Mouse (Mus musculus): ENCODE data around the gene Tmco1. TPM values are rescaled to one million over a fixed set of nuclear protein-coding genes. Genes with fewer than 3 reads are reported as not detected.
"Not testable (repeated sequence)": the region's sequence is repeated elsewhere in the genome, so short reads cannot be mapped to it uniquely, and the experiment has no call there.

Tmco1 gene
- polyA plus RNA-seq, 1 experiment from 2014 or later: 91.5 TPM

GRCm38 (mm10) chr1:167336398-167336797, 28.2 kb downstream of the Tmco1 start:
- Histone ChIP-seq H3K4me1 (ENCODE audit: insufficient read depth) (no peaks in the 10 kb centered on the region), H3K4me3 (ENCODE audit: low read depth, low read length) (no peak overlapping the region), H3K9me3 (ENCODE audit: low read depth, low read length) (no peaks in the 10 kb centered on the region), H3K9ac (no peak overlapping the region), H3K36me3 (ENCODE audit: insufficient read depth) (peaks cover 20% of the 10 kb centered on the region; the same call in 1 of the 2 replicates), H3K27me3 (ENCODE audit: insufficient read depth, low read length) (0 out of 2 replicates have a peak, but pooled peaks cover 4% of the 10 kb centered on the region), H3K4me2 (no peak overlapping the region), H3K27ac (ENCODE audit: low read depth) (no peak overlapping the region)
- ATAC-seq (ENCODE audit: insufficient read depth) (no peak), DNase-seq (no peak)
- 78% methylated on average over 3 of the region's 3 CpGs for WGBS
- no peak for TF ChIP-seq CTCF (IDR thresholded peaks at IDR 0.05; ENCODE audit: low read depth)

- TF ChIP-seq CTCF (IDR thresholded peaks at IDR 0.05; ENCODE audit: low read depth): peak; percentile 84
- peak; percentile 57 for ATAC-seq (ENCODE audit: insufficient read depth)
- WGBS: 18% methylated on average over 12 of the region's 12 CpGs
- no peak overlapping the region for H3K4me3 ChIP-seq (ENCODE audit: low read depth, low read length)
- no peak overlapping the region for H3K9ac ChIP-seq
- DNase-seq: peak; percentile 95
- no peak overlapping the region for H3K27ac ChIP-seq (ENCODE audit: low read depth)
- H3K4me2 ChIP-seq: no peak overlapping the region
- H3K9me3 ChIP-seq (ENCODE audit: low read depth, low read length): no peaks in the 10 kb centered on the region
- H3K36me3 ChIP-seq (ENCODE audit: insufficient read depth): peaks cover 11% of the 10 kb centered on the region; the same call in 1 of the 2 replicates
- no peaks in the 10 kb centered on the region for H3K4me1 ChIP-seq (ENCODE audit: insufficient read depth)
- H3K27me3 ChIP-seq (ENCODE audit: insufficient read depth, low read length): 0 out of 2 replicates have a peak, but pooled peaks cover 5% of the 10 kb centered on the region
Measured at GRCm38 (mm10) chr1:167337463-167338095, 29.4 kb downstream of the Tmco1 start.

- no peak overlapping the region for H3K4me2 ChIP-seq
- H3K9ac ChIP-seq: no peak overlapping the region
- H3K27ac ChIP-seq (ENCODE audit: low read depth): no peak overlapping the region
- DNase-seq: no peak
- WGBS: 81% methylated on average over 7 of the region's 9 CpGs
- H3K27me3 ChIP-seq (ENCODE audit: insufficient read depth, low read length): 0 out of 2 replicates have a peak, but pooled peaks cover 5% of the 10 kb centered on the region
- no peak for TF ChIP-seq CTCF (IDR thresholded peaks at IDR 0.05; ENCODE audit: low read depth)
- H3K9me3 ChIP-seq (ENCODE audit: low read depth, low read length): no peaks in the 10 kb centered on the region
- no peaks in the 10 kb centered on the region for H3K4me1 ChIP-seq (ENCODE audit: insufficient read depth)
- H3K36me3 ChIP-seq (ENCODE audit: insufficient read depth): peaks cover 4% of the 10 kb centered on the region; the same call in 1 of the 2 replicates
- no peak for ATAC-seq (ENCODE audit: insufficient read depth)
- no peak overlapping the region for H3K4me3 ChIP-seq (ENCODE audit: low read depth, low read length)
Measured at GRCm38 (mm10) chr1:167339177-167339781, 31.1 kb downstream of the Tmco1 start.

GRCm38 (mm10) chr1:167340111-167340787, 32.1 kb downstream of the Tmco1 start:
- peak; percentile 34 for DNase-seq
- Histone ChIP-seq H3K4me2 (peak overlapping the region; percentile 81), H3K4me1 (ENCODE audit: insufficient read depth) (no peaks in the 10 kb centered on the region), H3K9me3 (ENCODE audit: low read depth, low read length) (no peaks in the 10 kb centered on the region), H3K9ac (peak overlapping the region; percentile 56), H3K36me3 (ENCODE audit: insufficient read depth) (no peaks in the 10 kb centered on the region), H3K27ac (ENCODE audit: low read depth) (no peak overlapping the region), H3K27me3 (ENCODE audit: insufficient read depth, low read length) (0 out of 2 replicates have a peak, but pooled peaks cover 5% of the 10 kb centered on the region), H3K4me3 (ENCODE audit: low read depth, low read length) (peak overlapping the region; percentile 45)
- ATAC-seq (ENCODE audit: insufficient read depth): peak; percentile 50; the same call in 1 of the 2 replicates
- TF ChIP-seq CTCF (IDR thresholded peaks at IDR 0.05; ENCODE audit: low read depth): no peak
- WGBS: 2% methylated on average over 47 of the region's 47 CpGs

- peak; percentile 12; the same call in 1 of the 2 replicates for ATAC-seq (ENCODE audit: insufficient read depth)
- Histone ChIP-seq H3K4me2 (peak overlapping the region; percentile 81; the same call in 1 of the 2 replicates), H3K4me3 (ENCODE audit: low read depth, low read length) (no peak overlapping the region), H3K27ac (ENCODE audit: low read depth) (no peak overlapping the region), H3K4me1 (ENCODE audit: insufficient read depth) (no peaks in the 10 kb centered on the region), H3K9me3 (ENCODE audit: low read depth, low read length) (no peaks in the 10 kb centered on the region), H3K9ac (no peak overlapping the region), H3K27me3 (ENCODE audit: insufficient read depth, low read length) (0 out of 2 replicates have a peak, but pooled peaks cover 5% of the 10 kb centered on the region), H3K36me3 (ENCODE audit: insufficient read depth) (no peaks in the 10 kb centered on the region)
- WGBS: 93% methylated on average over 3 of the region's 3 CpGs
- DNase-seq: no peak
- TF ChIP-seq CTCF (IDR thresholded peaks at IDR 0.05; ENCODE audit: low read depth): no peak
Measured at GRCm38 (mm10) chr1:167340910-167341528, 32.8 kb downstream of the Tmco1 start.

- Histone ChIP-seq H3K9ac (no peak overlapping the region), H3K4me2 (no peak overlapping the region), H3K27ac (ENCODE audit: low read depth) (no peak overlapping the region), H3K27me3 (ENCODE audit: insufficient read depth, low read length) (0 out of 2 replicates have a peak, but pooled peaks cover 5% of the 10 kb centered on the region), H3K4me3 (ENCODE audit: low read depth, low read length) (no peak overlapping the region), H3K4me1 (ENCODE audit: insufficient read depth) (no peaks in the 10 kb centered on the region), H3K9me3 (ENCODE audit: low read depth, low read length) (no peaks in the 10 kb centered on the region), H3K36me3 (ENCODE audit: insufficient read depth) (no peaks in the 10 kb centered on the region)
- no peak for TF ChIP-seq CTCF (IDR thresholded peaks at IDR 0.05; ENCODE audit: low read depth)
- ATAC-seq (ENCODE audit: insufficient read depth): no peak
- 88% methylated on average over 10 of the region's 10 CpGs for WGBS
- no peak for DNase-seq
Measured at GRCm38 (mm10) chr1:167342831-167343230, 34.7 kb downstream of the Tmco1 start.

GRCm38 (mm10) chr1:167345994-167346520, 37.9 kb downstream of the Tmco1 start:
- H3K27me3 ChIP-seq (ENCODE audit: insufficient read depth, low read length); H3K9me3 ChIP-seq (ENCODE audit: low read depth, low read length); H3K4me1 ChIP-seq (ENCODE audit: insufficient read depth); H3K4me2 ChIP-seq; H3K27ac ChIP-seq (ENCODE audit: low read depth); H3K36me3 ChIP-seq (ENCODE audit: insufficient read depth); ATAC-seq (ENCODE audit: insufficient read depth); H3K4me3 ChIP-seq (ENCODE audit: low read depth, low read length); DNase-seq; H3K9ac ChIP-seq: not testable (repeated sequence)
- 81% methylated on average over 10 of the region's 10 CpGs for WGBS

- H3K9me3 ChIP-seq (ENCODE audit: low read depth, low read length); H3K27me3 ChIP-seq (ENCODE audit: insufficient read depth, low read length); H3K4me3 ChIP-seq (ENCODE audit: low read depth, low read length); H3K36me3 ChIP-seq (ENCODE audit: insufficient read depth); DNase-seq; ATAC-seq (ENCODE audit: insufficient read depth); H3K27ac ChIP-seq (ENCODE audit: low read depth); H3K9ac ChIP-seq; H3K4me1 ChIP-seq (ENCODE audit: insufficient read depth): not testable (repeated sequence)
- peak overlapping the region; percentile 87 for H3K4me2 ChIP-seq
- WGBS: 68% methylated on average over 3 of the region's 3 CpGs
Measured at GRCm38 (mm10) chr1:167349206-167349605, 41.0 kb downstream of the Tmco1 start.

All from lung, embryonic 14.5 days (tissue).